Mouse (Mus musculus) left cerebral cortex, postnatal 14 days (tissue): ENCODE measurements around the gene Mkrn2os. TPM values are rescaled to one million over a fixed set of nuclear protein-coding genes. Genes with fewer than 3 reads are reported as not detected.
A peak's percentile ranks its signal among the peaks of the same experiment; 100 is the strongest.

ENCODE experiments used
- DNase-seq, 2 experiments: peaks; one replicate each; pipeline ENCODE4 v3.0.0; 2021 to 2022; ENCODE audit warnings: low spot score in 2 of 2, mixed read lengths in 1 of 2
- intact Hi-C: fragments of 180-260 bp; cut with DNase I; formaldehyde crosslinking; loops from one replicate; pipeline ENCODE4 v1.15.1; 2025
- total RNA-seq, 2 experiments: library from RNA; stranded (reverse); gene quantifications; 2 replicates each; pipeline ENCODE4 v1.2.3; 2021

Mkrn2os gene
- total RNA-seq, 2 experiments from 2014 or later, result not detected

DNA sequence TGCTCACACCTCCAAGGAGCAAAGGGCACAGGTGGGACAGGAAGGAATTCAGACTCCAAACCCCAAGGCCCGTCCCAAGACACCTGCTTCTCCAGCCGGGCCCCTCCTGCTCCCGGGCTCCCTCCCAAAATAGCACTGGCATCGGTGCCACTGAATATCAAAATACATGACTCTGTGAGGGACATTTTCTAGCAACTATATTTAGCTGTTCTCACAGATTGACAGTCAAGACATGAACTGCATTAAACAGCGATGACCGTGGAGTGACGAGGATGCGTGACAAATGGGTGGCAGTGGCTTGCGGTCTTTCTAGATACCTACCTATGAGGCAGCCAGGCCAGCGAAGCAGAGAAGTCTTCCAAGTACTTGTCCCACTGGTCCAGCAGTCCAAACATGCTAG, 6.1 kb downstream of the Mkrn2os start:
- intact Hi-C loops, result no loop called here

DNA sequence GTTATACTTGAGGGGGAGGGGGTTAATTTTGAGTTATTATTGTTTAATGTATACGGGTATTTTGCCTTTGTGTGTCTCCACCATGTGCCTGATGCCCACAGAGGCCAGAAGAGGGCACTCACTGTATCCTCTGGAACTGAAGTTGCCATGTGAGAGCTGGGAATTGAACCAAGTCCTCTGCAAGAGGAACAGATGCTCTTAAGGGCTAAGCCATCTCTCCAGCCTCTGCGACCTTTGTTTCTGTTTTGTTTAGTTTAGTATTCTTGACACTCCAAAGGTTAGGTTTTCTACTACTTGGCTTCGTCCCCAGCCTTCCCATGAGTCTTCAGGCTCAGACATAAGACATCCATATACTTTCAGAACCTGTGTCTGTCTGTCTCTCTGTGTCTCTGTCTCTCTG, 8.2 kb downstream of the Mkrn2os start:
- intact Hi-C loops, result no loop called here
- no peak for DNase-seq

More for the DNA sequence above, 6.1 kb downstream of the Mkrn2os start:
- DNase-seq, result no peak

DNA sequence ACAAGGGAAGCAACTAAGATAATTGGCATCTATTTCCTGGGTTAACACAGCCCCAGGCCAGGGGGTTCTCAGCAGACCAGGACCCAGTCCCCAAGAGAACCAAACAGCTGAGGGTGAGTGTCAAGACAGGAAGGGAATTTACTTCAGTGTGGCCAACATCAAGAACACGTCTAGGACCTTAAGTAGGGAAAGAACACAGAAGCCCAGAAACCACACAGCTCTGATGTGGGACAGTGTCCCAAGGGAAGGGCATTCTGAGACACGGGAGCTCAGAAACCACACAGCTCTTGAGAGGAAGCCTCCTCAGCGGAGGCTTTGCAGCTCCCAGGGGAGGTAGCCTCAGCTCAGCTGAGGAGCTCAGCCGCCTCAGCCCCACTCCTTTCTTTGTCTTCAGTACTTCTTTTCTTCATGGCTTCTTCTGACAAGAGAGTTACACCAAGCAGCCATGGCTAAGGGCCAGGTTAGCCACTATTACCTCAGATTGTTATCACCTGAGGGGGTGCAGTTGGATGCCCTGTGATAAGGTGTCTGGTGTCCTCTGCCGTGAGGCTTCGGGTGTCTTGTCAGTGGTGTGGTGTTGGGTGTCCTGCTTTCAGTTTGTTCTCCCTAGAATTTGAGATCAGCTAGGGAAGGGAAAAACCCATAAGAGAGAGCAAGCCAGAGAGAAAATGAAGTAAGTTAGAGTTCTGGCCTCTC, 8.8 kb downstream of the Mkrn2os start:
- intact Hi-C loops, result no loop called here
- DNase-seq, result no peak

DNA sequence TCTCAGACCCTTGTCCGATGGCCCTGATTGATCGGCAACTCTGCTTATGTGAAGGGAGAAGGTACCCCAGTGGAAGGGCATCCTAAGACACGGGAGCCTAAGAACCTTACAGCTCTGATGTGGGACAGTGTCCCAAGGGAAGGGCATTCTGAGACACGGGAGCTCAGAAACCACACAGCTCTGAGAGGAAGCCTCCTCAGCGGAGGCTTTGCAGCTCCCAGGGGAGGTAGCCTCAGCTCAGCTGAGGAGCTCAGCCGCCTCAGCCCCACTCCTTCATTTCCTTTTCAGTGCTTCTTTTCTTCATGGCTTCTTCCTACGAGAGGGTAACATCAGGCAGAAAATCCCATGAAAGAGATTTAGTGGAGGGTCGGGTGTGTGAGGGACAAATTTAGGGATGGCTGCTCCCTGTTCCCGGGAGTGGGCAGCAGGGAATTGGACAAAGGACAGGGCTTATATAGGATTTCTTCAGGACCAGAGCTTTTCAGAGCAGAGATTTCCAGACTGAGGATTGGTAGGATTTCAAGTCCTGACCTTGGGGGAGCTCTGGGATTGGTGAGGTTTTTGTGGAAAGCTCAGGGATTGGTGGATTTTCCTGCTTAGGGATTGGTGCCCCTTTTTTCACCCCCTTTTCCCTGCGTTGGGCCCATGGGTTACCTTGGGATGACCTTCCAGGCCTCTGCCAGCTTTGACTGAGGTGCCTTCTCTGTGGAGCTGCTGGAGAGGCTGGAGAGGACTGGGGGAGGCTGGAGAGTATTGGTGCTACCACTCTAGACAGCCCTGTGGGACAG, 9.9 kb downstream of the Mkrn2os start:
- intact Hi-C loops, result no loop called here

DNA sequence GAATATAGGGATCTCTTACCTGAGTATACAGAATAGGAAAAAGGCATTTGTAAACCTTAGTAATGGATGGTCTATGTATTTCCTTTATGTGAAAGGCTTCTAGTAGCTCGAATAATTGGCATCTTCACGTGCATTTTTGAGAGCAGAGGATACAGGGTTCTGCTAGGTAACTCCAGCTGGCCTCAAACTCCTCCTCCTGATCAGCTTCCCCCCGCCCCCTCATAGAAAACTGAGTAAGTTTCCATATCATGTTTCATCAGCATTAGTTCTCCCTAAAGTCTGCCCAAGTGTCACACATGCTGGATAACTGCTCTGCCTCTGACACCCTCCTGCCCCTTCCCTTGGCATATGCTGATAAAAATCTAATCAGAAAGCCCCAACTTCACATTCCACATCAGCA, 11.6 kb downstream of the Mkrn2os start:
- intact Hi-C loops, result no loop called here
- DNase-seq, result no peak

More for the DNA sequence above, 9.9 kb downstream of the Mkrn2os start:
- no peak for DNase-seq

DNA sequence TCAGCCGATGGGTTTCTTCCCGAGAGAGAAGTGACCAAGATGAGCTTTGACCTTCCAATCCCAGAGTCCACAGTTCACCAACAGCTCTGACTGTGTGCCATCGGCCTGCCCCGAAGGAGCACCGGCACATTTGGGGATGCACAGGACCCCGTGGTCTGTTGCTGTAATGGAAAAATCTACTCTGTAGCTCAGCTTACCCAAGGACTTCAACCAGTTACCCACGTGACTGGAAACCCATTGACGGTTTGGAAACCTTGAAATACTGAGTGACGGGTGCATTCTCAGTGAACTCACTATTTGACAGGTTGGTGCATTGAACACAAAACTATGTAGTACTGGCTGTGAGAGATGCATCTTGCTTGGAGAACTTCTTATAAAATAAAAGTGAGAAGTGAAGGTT, 14.4 kb downstream of the Mkrn2os start:
- intact Hi-C loops, result no loop called here
- no peak for DNase-seq

DNA sequence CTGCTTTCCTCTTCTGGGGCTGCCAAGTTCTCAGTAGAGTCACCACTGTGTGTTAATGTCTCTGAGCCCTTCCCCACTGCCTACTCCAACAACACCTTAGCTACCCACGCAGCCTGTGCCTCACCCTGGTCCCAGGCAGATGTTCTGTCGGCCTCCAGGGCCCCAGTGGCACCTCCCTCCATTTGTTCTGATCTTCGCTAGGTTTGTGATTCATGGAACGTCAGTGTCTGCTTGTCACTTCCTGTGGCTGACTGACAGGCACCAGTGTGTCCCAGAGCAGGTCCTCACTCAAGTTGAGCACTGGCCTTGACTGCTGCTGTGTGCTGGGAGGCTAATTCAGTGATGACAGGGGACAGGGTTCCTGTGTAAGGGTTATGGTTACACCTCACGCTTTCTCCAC, 15.0 kb downstream of the Mkrn2os start:
- intact Hi-C loops, result no loop called here
- no peak for DNase-seq

DNA sequence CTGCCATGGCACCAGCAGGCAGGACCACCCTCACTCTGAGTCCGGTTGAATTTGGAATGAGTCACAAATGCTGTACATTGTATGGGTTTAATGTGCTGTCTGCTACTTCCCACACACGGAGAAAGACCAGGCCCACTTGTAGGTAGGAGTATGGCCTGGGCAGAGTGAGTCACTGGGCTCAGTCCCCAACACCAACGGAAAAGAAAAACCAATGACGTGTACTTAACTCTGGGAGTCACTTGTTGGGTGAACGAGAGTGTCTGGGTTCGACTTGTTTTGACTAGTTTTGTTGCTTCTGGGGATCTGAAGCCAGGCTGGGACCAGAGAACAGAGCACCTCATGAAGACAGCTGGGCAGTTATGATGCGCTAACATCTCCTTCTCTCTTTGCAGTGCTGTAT, 18.2 kb downstream of the Mkrn2os start:
- intact Hi-C loops, result no loop called here
- no peak for DNase-seq

DNA sequence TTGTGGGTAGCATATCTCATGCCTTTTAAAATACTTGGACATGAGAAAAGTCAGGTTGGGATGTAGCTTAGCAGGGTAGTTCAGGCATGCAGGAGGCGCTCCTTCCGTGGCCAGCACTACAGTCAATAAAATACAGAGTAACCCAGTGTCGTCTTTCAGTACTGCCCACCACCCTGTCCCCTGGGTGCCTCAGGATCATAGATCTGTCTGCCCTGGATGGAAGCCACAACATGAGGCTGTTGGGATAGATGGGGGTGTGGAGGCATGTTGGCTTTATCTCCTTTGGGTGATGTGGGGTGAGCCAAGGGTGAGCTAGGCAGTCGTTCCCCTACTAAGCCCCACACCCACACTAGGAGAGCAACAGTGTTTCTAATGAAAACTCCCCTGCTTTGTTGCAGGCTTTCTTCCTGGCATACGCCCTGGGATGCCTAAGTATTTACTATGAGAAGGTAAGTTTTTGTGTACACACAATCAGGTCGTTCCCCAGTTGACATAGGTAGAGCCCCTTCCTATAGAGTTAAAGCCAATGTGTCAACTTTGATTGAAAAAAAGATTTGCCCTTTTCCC, 26.8 kb downstream of the Mkrn2os start:
- DNase-seq, result no peak
- intact Hi-C loops, result no loop called here

DNA sequence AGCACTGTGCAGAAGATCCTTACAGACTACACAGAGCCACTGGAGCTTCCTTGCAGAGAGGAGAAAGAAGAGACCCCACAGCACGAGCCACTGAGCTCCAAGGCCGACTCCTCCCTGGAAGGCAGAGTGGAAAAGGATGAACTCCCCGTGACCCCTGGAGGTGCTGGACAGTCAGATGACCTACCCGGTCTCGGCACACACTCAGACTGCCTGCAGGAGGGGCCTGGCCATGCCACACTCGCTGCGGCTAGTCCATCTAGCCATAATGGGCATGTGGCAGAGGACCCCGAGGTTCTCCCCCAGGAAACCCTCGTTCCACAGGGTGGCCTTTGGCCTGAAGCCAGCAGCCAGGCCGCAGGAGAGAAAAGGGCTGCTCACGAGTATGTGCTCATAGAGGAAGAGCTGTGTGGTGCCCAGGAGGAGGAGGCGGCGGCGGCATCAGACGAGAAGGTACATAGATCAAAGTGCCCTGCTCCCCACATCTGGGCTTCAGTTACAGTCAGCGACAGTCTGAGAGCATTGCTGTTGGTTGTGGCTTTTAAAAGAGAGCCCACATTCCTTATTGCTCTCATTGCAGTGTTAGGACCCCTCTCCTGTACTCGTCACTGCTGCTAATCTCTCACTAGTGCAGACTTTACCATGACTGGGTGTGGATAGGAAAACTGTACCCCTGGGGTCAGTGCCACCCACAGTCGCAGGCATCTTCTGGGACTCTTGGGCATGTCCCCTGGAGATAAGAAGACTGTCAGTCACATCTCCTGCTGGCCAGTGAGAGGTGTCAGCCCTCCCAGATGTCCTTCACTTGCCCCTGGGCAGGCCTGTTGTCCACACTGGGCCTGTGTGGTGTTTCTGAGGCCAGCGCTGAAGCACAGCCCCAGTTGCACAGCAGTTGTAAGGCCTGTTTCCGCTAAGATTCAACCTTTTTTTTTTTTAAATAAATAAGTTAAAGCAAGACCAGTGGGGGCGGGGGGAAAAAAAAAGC, 32.4 kb downstream of the Mkrn2os start:
- DNase-seq, result no peak
- intact Hi-C loops, result no loop called here

DNA sequence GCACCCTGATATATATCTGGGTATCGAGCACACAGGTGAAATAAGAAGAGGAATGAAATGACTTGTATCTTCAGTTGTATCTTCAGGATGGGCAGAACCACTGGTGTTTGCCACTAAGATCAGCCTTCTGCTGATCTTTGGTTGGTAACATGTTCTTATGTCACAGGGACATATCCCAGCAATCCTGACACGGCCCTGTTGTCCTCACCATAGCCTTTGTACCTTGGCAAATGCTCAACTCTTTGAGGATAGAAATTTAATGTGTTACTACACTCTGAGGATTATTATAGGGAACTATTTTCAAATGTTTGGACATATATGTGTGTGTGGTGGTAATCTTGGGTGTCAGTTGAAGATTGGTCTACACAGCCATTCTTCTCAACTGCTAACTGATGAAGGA, 34.2 kb downstream of the Mkrn2os start:
- no peak for DNase-seq
- intact Hi-C loops, result no loop called here

DNA sequence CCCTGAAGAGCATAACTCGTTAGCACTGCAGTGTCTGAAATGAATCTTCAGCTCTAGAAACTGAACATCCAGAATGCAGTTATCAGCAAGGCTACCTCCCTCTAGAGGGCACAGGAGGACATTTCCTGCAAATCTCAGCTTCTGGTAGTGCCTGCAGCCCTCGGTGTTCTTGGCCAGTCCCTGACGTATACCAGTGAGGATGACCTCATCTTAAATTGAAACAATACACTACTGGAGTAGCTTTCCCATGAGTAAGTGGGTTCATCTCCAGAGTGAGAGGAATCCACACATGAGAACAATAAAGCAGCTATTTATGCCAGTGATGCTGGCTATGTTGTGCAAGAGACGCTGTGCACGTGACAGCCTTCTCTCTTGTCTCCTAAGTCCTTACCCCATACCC, 36.9 kb downstream of the Mkrn2os start:
- intact Hi-C loops, result no loop called here

DNA sequence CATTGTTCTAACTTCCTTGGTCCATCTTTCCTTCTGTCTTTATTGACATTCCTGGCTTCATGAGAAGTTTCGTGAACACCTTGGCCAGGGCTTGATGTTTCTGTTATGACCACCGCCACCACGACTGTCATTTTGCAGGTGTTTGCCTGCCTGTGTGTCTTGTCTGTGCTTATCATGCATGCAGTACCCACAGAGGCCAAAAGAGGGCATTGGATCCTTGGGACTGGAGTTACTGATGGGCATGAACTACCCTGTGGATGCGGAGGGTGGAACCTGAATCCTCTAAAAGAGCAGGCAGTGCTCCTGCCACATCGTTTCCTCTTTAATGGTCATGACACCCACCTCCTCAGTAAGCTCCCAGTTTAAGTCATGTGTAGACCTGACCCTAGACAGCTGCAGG, 46.1 kb downstream of the Mkrn2os start:
- intact Hi-C loops, result no loop called here

More for the DNA sequence above, 36.9 kb downstream of the Mkrn2os start:
- no peak for DNase-seq

DNA sequence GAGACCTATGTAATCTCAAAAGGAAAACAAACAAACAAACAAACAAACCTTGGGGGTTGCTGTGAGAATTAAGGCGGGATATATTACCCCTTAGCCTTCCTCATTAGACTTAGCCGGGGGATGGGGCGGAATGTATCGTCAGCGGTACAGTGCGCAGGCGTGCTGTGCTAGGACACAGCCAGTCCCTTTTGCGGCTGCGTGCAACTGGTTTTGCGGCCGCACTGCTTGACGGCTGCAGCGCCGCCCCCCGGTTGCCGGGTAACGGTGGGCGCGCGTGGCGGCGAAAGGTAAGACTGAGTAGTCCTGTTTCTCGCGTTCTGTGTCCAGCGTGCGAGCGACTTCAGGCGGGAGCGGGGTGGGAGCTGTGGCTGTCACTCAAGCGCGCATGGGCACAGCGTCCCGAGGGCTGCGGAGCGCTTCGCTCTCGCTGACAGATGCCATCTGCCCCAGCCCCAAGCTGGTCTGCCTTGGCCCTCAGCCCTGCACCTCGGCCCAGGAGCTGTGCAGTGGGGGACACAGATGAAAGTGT, 47.9 kb downstream of the Mkrn2os start, which contains the start of gene Tsen2:
Gene Tsen2 (plus strand): TSS at position 223 of the 529 bp plus-strand sequence.
- DNase-seq, result peak; percentile 99
- intact Hi-C loops, result no loop called here

More for the DNA sequence above, 46.1 kb downstream of the Mkrn2os start:
- peak; percentile 52 to 71 for DNase-seq

DNA sequence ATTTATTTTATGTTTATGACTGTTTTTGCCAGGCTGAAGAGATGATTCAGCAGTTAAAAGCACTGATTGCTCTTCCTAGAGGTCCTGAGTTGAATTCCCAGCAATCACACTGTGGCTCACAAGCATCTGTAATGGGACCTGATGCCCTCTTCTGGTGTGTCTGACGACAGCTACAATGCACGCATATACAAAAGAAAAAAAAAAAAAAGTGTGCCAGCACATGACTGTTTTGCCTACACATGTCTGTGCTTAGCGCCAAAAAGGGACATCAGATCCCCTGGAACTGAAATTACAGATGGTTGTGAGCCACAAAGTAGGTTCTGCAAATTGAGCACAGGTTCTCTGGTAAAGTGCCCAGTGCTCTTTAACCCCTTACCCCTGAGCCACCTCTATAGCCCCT, 50.0 kb downstream of the Mkrn2os start:
- intact Hi-C loops, result no loop called here
- no peak for DNase-seq

DNA sequence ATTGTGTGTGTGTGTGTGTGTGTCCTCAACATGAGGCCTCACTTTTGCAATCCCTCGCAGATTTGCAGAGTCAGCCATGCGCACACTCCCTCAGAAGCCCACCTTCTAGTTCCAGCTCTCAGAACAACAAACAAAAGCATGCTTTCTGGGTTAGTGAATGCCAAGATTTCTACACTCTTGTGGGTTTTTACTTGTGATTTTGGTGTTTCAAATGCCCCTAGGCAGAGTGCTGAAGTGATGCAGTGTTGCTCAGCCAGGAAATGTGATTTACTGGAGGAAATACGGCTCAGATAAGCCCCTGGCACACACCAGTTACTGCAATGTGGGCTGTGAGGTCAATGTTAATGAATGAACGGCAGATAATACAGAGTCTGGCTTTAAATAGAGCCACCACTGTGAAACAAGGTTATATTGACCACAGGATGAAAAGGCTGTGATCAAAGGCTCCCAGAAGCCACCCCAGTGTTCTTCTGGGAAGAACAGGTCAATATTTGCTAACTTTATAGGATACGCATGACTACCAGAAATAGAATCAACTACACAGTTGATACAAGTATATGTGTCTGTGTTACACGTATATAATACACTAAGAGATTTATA, 50.6 kb downstream of the Mkrn2os start:
- intact Hi-C loops, result no loop called here
- DNase-seq, result no peak

DNA sequence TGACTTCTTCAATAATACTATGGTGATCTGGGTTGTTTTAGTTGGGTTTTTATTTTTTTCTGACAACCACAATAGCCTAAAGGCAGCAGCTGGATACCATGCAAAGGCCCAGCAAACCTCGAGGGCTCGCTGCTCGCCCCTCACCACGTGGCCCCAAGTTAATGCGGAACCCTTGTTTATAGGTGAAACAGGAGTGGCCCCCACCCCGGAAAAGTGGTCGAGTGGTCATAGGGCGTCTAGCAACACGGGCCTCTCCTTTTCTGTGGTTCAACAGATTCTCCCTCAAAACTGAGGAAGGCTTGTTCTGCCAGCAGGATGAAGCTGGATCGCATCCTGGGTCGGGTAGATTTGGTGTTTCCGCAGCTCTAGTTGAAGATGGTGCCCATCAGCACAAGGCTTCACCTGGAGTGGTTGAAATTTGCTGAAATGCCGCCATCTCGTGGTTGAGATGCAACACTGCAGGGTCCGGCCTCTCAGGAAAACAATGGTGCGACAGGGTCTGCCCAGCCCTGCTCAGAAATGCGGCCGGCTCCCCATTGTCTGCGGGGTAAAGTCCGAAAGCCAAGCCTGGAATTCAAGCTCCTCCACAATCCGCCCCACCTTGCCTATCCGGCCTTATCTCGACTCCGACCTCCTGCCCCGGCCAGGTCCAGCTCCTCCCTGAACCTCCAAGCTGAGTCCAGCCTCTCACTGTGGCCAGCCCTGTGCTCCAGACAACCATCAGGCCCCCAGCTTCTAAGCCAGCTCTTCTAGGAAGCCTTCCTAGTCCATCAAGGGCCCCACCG, 53.5 kb downstream of the Mkrn2os start:
- peak; percentile 76 to 84 for DNase-seq
- intact Hi-C loops, result loop anchor here (2.0 to 5.0 kb wide), 3 partner anchors 267 to 492 kb away; partner anchors contain the start of gene Gm17482

DNA sequence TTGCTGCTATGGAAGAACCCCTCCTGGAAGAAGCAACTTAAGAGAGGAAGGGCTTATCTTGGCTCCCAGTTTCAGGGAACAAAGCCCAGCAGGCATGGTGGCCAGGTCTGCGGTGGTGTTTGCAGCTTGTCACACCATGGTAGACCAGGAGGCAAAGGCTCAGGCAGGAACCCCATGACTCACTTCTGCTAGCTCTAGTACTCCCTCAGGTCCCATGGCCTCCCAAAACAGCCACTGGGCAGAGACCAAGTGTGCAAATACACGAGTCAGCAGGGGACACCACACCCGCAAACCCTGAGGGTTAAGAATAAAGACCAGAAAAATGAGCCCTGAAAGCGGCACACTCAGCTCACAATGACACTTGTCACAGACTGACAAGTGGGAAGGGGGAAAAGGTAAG, 56.2 kb downstream of the Mkrn2os start:
- DNase-seq, result no peak
- intact Hi-C loops, result loop anchor here (5.0 kb wide), 2 partner anchors 264 to 489 kb away; no protein-coding TSS in a partner anchor
